Mouse (Mus musculus) limb, embryonic 10.5 days (tissue): ENCODE measurements around the gene Hras. TPM values are rescaled to one million over a fixed set of nuclear protein-coding genes. Genes with fewer than 3 reads are reported as not detected.

Experiments used
- DNase-seq: peaks from one replicate; pipeline ENCODE4 v3.0.0-alpha.2; 2017; ENCODE audit warnings: low spot score
- H3K27ac ChIP-seq: fragments of 300-500 bp; sonication (generic); 2 replicates; pipeline ENCODE4 v1.5.1; 2016; ENCODE audit warnings: mild to moderate bottlenecking
- H3K27me3 ChIP-seq: fragments of 300-500 bp; sonication (generic); 2 replicates; pipeline ENCODE4 v1.6.1; 2016; ENCODE audit warnings: low read depth, mild to moderate bottlenecking; ENCODE audit not compliant: poor library complexity, severe bottlenecking
- H3K36me3 ChIP-seq: fragments of 300-500 bp; sonication (generic); 2 replicates; pipeline ENCODE4 v1.6.1; 2016; ENCODE audit warnings: mild to moderate bottlenecking, moderate library complexity
- H3K4me1 ChIP-seq: fragments of 300-500 bp; sonication (generic); 2 replicates; pipeline ENCODE4 v1.6.1; 2016
- H3K4me3 ChIP-seq: fragments of 300-500 bp; sonication (generic); 2 replicates; pipeline ENCODE4 v1.5.1; 2016; ENCODE audit warnings: mild to moderate bottlenecking, moderate library complexity
- H3K9me3 ChIP-seq: fragments of 300-500 bp; sonication (generic); replicated peaks from 2 replicates; pipeline ENCODE4 v1.6.1; 2016; ENCODE audit warnings: mild to moderate bottlenecking
- WGBS: fragments of 180-500 bp; shearing (Covaris S2); methylation state at CpG from one replicate; pipeline ENCODE4 v1.1.7; 2016; 5-methylcytosine and 5-hydroxymethylcytosine counted together
- polyA plus RNA-seq: library from polyadenylated mRNA; unstranded; fragments of >200 nt; fragmentation: Nextera tagmentation; extraction: Ambion mirVana; gene quantifications from 2 replicates; pipeline ENCODE4 v1.2.1, GENCODE M21; 2016

The Hras gene
- polyA plus RNA-seq, 1 experiment from 2014 or later, result 101 TPM

- H3K9me3 ChIP-seq, result no peaks in the 10 kb centered on the region
- no peak overlapping the region for H3K27ac ChIP-seq
- no peak overlapping the region for H3K4me3 ChIP-seq
- H3K27me3 ChIP-seq, result no peaks in the 10 kb centered on the region
- DNase-seq, result no peak
- no peaks in the 10 kb centered on the region for H3K36me3 ChIP-seq
- peaks cover 18% of the 10 kb centered on the region for H3K4me1 ChIP-seq
- 83% methylated on average over 12 of the region's 12 CpGs for WGBS
Observed at GRCm38 (mm10) chr7:141210137-141210536, 16.3 kb upstream of the Hras start.

GRCm38 (mm10) chr7:141209526-141209925, 15.7 kb upstream of the Hras start:
- no peak overlapping the region; the same call in 1 of the 2 replicates for H3K27ac ChIP-seq
- H3K4me1 ChIP-seq, result peaks cover 12% of the 10 kb centered on the region
- H3K36me3 ChIP-seq, result no peaks in the 10 kb centered on the region
- H3K4me3 ChIP-seq, result no peak overlapping the region
- H3K9me3 ChIP-seq, result no peaks in the 10 kb centered on the region
- no peaks in the 10 kb centered on the region for H3K27me3 ChIP-seq
- DNase-seq, result no peak
- 70% methylated on average over 3 of the region's 3 CpGs for WGBS

GRCm38 (mm10) chr7:141206182-141206937, 12.6 kb upstream of the Hras start:
- no peak for DNase-seq
- no peaks in the 10 kb centered on the region for H3K9me3 ChIP-seq
- no peaks in the 10 kb centered on the region for H3K36me3 ChIP-seq
- peaks cover 4% of the 10 kb centered on the region; the same call in 1 of the 2 replicates for H3K4me1 ChIP-seq
- WGBS, result 95% methylated on average over 18 of the region's 18 CpGs
- peak overlapping the region; percentile 12; the same call in 1 of the 2 replicates for H3K27ac ChIP-seq
- H3K27me3 ChIP-seq, result no peaks in the 10 kb centered on the region
- H3K4me3 ChIP-seq, result no peak overlapping the region

GRCm38 (mm10) chr7:141205504-141205903, 11.7 kb upstream of the Hras start:
- H3K27ac ChIP-seq, result no peak overlapping the region
- WGBS, result 97% methylated on average over 5 of the region's 5 CpGs
- peaks cover 4% of the 10 kb centered on the region; the same call in 1 of the 2 replicates for H3K4me1 ChIP-seq
- no peak overlapping the region for H3K4me3 ChIP-seq
- H3K36me3 ChIP-seq, result no peaks in the 10 kb centered on the region
- no peak for DNase-seq
- no peaks in the 10 kb centered on the region for H3K27me3 ChIP-seq
- H3K9me3 ChIP-seq, result no peaks in the 10 kb centered on the region

GRCm38 (mm10) chr7:141204546-141204945, 10.7 kb upstream of the Hras start:
- WGBS, result 84% methylated on average over 3 of the region's 3 CpGs
- Histone ChIP-seq H3K27ac (no peak overlapping the region), H3K9me3 (no peaks in the 10 kb centered on the region), H3K4me3 (no peak overlapping the region), H3K27me3 (no peaks in the 10 kb centered on the region), H3K4me1 (peaks cover 4% of the 10 kb centered on the region; the same call in 1 of the 2 replicates), H3K36me3 (no peaks in the 10 kb centered on the region)
- DNase-seq, result no peak

- H3K36me3 ChIP-seq, result peaks cover 3% of the 10 kb centered on the region; the same call in 1 of the 2 replicates
- no peaks in the 10 kb centered on the region for H3K9me3 ChIP-seq
- peaks cover 17% of the 10 kb centered on the region for H3K4me1 ChIP-seq
- no peaks in the 10 kb centered on the region for H3K27me3 ChIP-seq
- 94% methylated on average over 4 of the region's 4 CpGs for WGBS
- no peak overlapping the region for H3K27ac ChIP-seq
- no peak overlapping the region for H3K4me3 ChIP-seq
- DNase-seq, result no peak
Observed at GRCm38 (mm10) chr7:141198121-141198520, 4.3 kb upstream of the Hras start.

GRCm38 (mm10) chr7:141196619-141197282, 2.9 kb upstream of the Hras start:
- WGBS, result 92% methylated on average over 8 of the region's 8 CpGs
- Histone ChIP-seq H3K9me3 (no peaks in the 10 kb centered on the region), H3K4me3 (no peak overlapping the region), H3K27ac (no peak overlapping the region), H3K27me3 (no peaks in the 10 kb centered on the region), H3K36me3 (peaks cover 11% of the 10 kb centered on the region), H3K4me1 (peaks cover 31% of the 10 kb centered on the region)
- no peak for DNase-seq

GRCm38 (mm10) chr7:141195754-141196153, 1.9 kb upstream of the Hras start:
- Histone ChIP-seq H3K27ac (no peak overlapping the region), H3K4me1 (peaks cover 32% of the 10 kb centered on the region), H3K4me3 (peak overlapping the region; percentile 85; the same call in 1 of the 2 replicates), H3K27me3 (no peaks in the 10 kb centered on the region), H3K36me3 (peaks cover 21% of the 10 kb centered on the region), H3K9me3 (no peaks in the 10 kb centered on the region)
- DNase-seq, result no peak
- 93% methylated on average over 2 of the region's 2 CpGs for WGBS

GRCm38 (mm10) chr7:141194830-141195229, 1.0 kb upstream of the Hras start:
- WGBS, result under 1% methylated on average over 28 of the region's 28 CpGs
- DNase-seq, result peak; percentile 99
- no peaks in the 10 kb centered on the region for H3K27me3 ChIP-seq
- H3K27ac ChIP-seq, result peak overlapping the region; percentile 92
- peaks cover 32% of the 10 kb centered on the region for H3K4me1 ChIP-seq
- peaks cover 31% of the 10 kb centered on the region for H3K36me3 ChIP-seq
- H3K4me3 ChIP-seq, result peak overlapping the region; percentile 85
- H3K9me3 ChIP-seq, result no peaks in the 10 kb centered on the region

GRCm38 (mm10) chr7:141194409-141194808, 604 bp upstream of the Hras start:
- Histone ChIP-seq H3K36me3 (peaks cover 35% of the 10 kb centered on the region), H3K4me3 (peak overlapping the region; percentile 85), H3K27me3 (no peaks in the 10 kb centered on the region), H3K4me1 (peaks cover 32% of the 10 kb centered on the region), H3K27ac (peak overlapping the region; percentile 92), H3K9me3 (no peaks in the 10 kb centered on the region)
- WGBS, result under 1% methylated on average over 23 of the region's 23 CpGs
- no peak for DNase-seq

- Histone ChIP-seq H3K27ac (peak overlapping the region; percentile 92), H3K4me3 (peak overlapping the region; percentile 85), H3K36me3 (peaks cover 42% of the 10 kb centered on the region), H3K9me3 (no peaks in the 10 kb centered on the region), H3K4me1 (peaks cover 32% of the 10 kb centered on the region), H3K27me3 (no peaks in the 10 kb centered on the region)
- no peak for DNase-seq
- WGBS, result 2% methylated on average over 37 of the region's 43 CpGs
Observed at GRCm38 (mm10) chr7:141193348-141193856, 403 bp downstream of the Hras start.

GRCm38 (mm10) chr7:141192776-141193347, 943 bp downstream of the Hras start:
- Histone ChIP-seq H3K4me1 (peaks cover 32% of the 10 kb centered on the region), H3K9me3 (no peaks in the 10 kb centered on the region), H3K36me3 (peaks cover 39% of the 10 kb centered on the region), H3K4me3 (peak overlapping the region; percentile 85), H3K27me3 (no peaks in the 10 kb centered on the region), H3K27ac (peak overlapping the region; percentile 92)
- 31% methylated on average over 12 of the region's 12 CpGs for WGBS
- DNase-seq, result peak; percentile 45
